Mouse (Mus musculus) heart, adult 8-10 months (tissue): Measurements from ENCODE around the gene Cib4. TPM values are rescaled to one million over a fixed set of nuclear protein-coding genes. Genes with fewer than 3 reads are reported as not detected.

Source experiments
- DNase-seq: peaks from one replicate; pipeline ENCODE4 v3.0.0; 2022; ENCODE audit warnings: low spot score
- total RNA-seq, 4 experiments: library from RNA; stranded (reverse); gene quantifications; 2 replicates each; pipeline ENCODE4 v1.2.4; 2022

Gene Cib4
- total RNA-seq, 4 experiments from 2014 or later, result not detected

DNA sequence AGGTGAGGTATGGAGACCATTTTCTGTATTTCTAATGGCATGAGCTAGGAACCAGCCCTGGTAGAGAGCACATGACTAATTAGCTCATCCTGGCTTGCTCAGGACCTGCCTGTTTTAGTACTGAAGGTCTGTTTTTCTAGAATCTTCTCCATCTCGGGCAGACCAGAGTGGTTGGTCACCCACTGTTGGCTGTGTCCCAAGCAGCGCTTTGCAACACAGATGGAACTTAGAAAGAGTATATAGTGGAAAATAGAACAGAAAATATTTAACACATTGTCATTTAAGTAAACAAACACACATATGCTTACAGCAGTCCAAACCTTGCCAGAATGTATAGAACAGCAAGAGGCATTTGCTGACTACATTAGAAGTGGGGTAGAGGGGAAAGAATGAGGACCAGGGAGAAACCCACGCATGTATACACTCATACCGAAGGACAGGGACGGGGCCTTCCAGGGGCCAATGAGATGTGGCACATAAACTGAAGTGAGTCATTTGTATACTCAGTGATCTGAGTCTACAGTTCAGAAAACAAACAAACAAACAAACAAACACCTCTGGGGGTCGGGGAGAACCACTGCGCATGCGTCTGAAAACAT is 105.2 kb downstream of the Cib4 start:
- no peak for DNase-seq

DNA sequence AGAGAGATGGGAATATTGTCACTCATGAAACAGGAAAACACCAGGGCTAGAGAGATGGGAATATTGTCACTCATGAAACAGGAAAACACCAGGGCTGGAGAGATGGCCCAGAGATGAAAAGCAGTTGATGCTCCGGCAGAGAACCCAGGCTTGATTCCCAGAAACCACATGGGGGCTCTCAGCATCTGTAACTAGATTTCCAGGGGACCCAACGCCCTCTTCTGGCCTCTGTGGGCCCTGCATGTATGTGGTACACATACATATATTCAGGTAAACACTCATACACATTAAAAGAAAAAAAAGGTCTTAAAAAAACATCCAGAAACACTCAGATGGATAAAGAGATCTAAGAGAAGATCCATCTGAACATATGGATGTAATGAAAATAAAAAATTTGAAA is 106.7 kb downstream of the Cib4 start:
- no peak for DNase-seq

Other genes starting within 250 kb of the Cib4 start
- under 1 TPM in 1 of 4 experiments, not detected in 3; 0.03 TPM for gene Otof, start 83.9 kb downstream of the Cib4 start, total RNA-seq
- gene 1700001C02Rik, start 79.8 kb downstream of the Cib4 start, total RNA-seq, result not detected
- gene Kcnk3, start 42.3 kb upstream of the Cib4 start, total RNA-seq, result 100 to 1,000 TPM; 268 to 282 (median 276) TPM
- 10 to 100 TPM; 48.3 to 60.9 (median 54.9) TPM for gene Slc35f6, start 102.1 kb upstream of the Cib4 start, total RNA-seq
- 10 to 100 TPM; 50.6 to 80.0 (median 64.5) TPM for gene Cenpa, start 120.9 kb upstream of the Cib4 start, total RNA-seq
- 1 to 10 TPM in 2 of 4 experiments, under 1 TPM in 2; 0.57 to 1.4 (median 0.91) TPM for gene Dpysl5, start 165.7 kb upstream of the Cib4 start, total RNA-seq